Mouse (Mus musculus) small intestine, adult 2 months (tissue): ENCODE measurements around the gene Apela. TPM values are rescaled to one million over a fixed set of nuclear protein-coding genes. Genes with fewer than 3 reads are reported as not detected.
"Not testable (repeated sequence)": the region's sequence is repeated elsewhere in the genome, so short reads cannot be mapped to it uniquely, and the experiment has no call there.

ENCODE experiments used
- H3K27ac ChIP-seq: fragments of 200-500 bp; 2 replicates; pipeline ENCODE4 v1.5.1; 2012; ENCODE audit warnings: low read depth, low read length, control low read depth, inconsistent platforms; ENCODE audit not compliant: insufficient read depth
- H3K27me3 ChIP-seq: fragments of 200-500 bp; 2 replicates; pipeline ENCODE4 v1.6.1; 2012; ENCODE audit warnings: mild to moderate bottlenecking, moderate library complexity, low read length, inconsistent platforms; ENCODE audit not compliant: control insufficient read depth, insufficient read depth
- H3K36me3 ChIP-seq: fragments of 200-500 bp; 2 replicates; pipeline ENCODE4 v1.6.1; 2012; ENCODE audit warnings: mild to moderate bottlenecking, low read length, control low read depth, inconsistent platforms; ENCODE audit not compliant: control insufficient read depth, insufficient read depth
- H3K4me1 ChIP-seq: fragments of 200-500 bp; 2 replicates; pipeline ENCODE4 v1.6.1; 2012; ENCODE audit warnings: low read length, inconsistent platforms, mixed read lengths; ENCODE audit not compliant: control insufficient read depth, insufficient read depth, insufficient read length
- H3K4me3 ChIP-seq: fragments of 200-500 bp; 2 replicates; pipeline ENCODE4 v1.5.1; 2012; ENCODE audit warnings: low read depth, mild to moderate bottlenecking, control low read depth, inconsistent platforms, low read length, moderate library complexity
- CTCF ChIP-seq: fragments of 200-500 bp; IDR thresholded peaks from 2 replicates; pipeline ENCODE4 v1.5.1; 2012; ENCODE audit warnings: low read depth, mild to moderate bottlenecking, control low read depth, inconsistent platforms, low read length, moderate library complexity, mixed read lengths; ENCODE audit not compliant: insufficient replicate concordance, insufficient read length; ENCODE audit errors: extremely low read depth
- POLR2A ChIP-seq: fragments of 200-500 bp; IDR thresholded peaks from 2 replicates; pipeline ENCODE4 v1.6.1; 2012; ENCODE audit warnings: low read depth, mild to moderate bottlenecking, control low read depth, inconsistent platforms, low read length, moderate library complexity
- WGBS: fragments of 180-500 bp; shearing (Covaris S2); methylation state at CpG from one replicate; pipeline ENCODE4 v1.1.7; 2018; 5-methylcytosine and 5-hydroxymethylcytosine counted together
- polyA plus RNA-seq: library from polyadenylated mRNA; depleted of rRNA; stranded (reverse); fragments of >200 nt; gene quantifications from 2 replicates; pipeline ENCODE4 v1.2.3, GENCODE M21; 2012; rRNA removed

Apela gene
- polyA plus RNA-seq, 1 experiment, result not detected

- H3K27me3 ChIP-seq, result no peaks in the 10 kb centered on the region
- no peak overlapping the region for H3K27ac ChIP-seq
- no peaks in the 10 kb centered on the region for H3K4me1 ChIP-seq
- no peaks in the 10 kb centered on the region for H3K36me3 ChIP-seq
- TF ChIP-seq CTCF (no peak), POLR2A (no peak)
- H3K4me3 ChIP-seq, result no peak overlapping the region
- 77% methylated on average over 12 of the region's 12 CpGs for WGBS
Observed at GRCm38 (mm10) chr8:65028959-65029686, 8.0 kb downstream of the Apela start.

- no peaks in the 10 kb centered on the region for H3K27me3 ChIP-seq
- H3K4me1 ChIP-seq, result no peaks in the 10 kb centered on the region
- WGBS, result 47% methylated on average over 8 of the region's 8 CpGs
- TF ChIP-seq CTCF (no peak), POLR2A (no peak)
- H3K27ac ChIP-seq, result no peak overlapping the region
- no peak overlapping the region for H3K4me3 ChIP-seq
- H3K36me3 ChIP-seq, result no peaks in the 10 kb centered on the region
Observed at GRCm38 (mm10) chr8:65022485-65022884, 14.7 kb downstream of the Apela start.

GRCm38 (mm10) chr8:65018423-65018822, 18.7 kb downstream of the Apela start, which contains the start of the genes Trim61 and Trim60:
TSS of gene Trim61 (minus strand) at chr8:65018523.
TSS of gene Trim60 (minus strand) at chr8:65018584.
- Histone ChIP-seq H3K4me1 (no peaks in the 10 kb centered on the region), H3K4me3 (no peak within 1 kb of the TSS), H3K27ac (no peak within 1 kb of the TSS), H3K36me3 (no peaks in the 10 kb centered on the region), H3K27me3 (no peaks in the 10 kb centered on the region; the same call in 1 of the 2 replicates)
- TF ChIP-seq CTCF (no peak), POLR2A (no peak)
- 85% methylated on average over 8 of the region's 8 CpGs for WGBS

GRCm38 (mm10) chr8:65007616-65008015, 29.5 kb downstream of the Apela start:
- H3K36me3 ChIP-seq, H3K4me1 ChIP-seq, H3K4me3 ChIP-seq, H3K27me3 ChIP-seq, H3K27ac ChIP-seq: not testable (repeated sequence)
- WGBS, result 76% methylated on average over 6 of the region's 6 CpGs

- no peak for TF ChIP-seq CTCF
- no peak for TF ChIP-seq POLR2A
- 79% methylated on average over 4 of the region's 4 CpGs for WGBS
- H3K36me3 ChIP-seq, result no peaks in the 10 kb centered on the region
- no peak overlapping the region for H3K4me3 ChIP-seq
- no peaks in the 10 kb centered on the region for H3K27me3 ChIP-seq
- H3K27ac ChIP-seq, result no peak overlapping the region
- no peaks in the 10 kb centered on the region for H3K4me1 ChIP-seq
Observed at GRCm38 (mm10) chr8:64998806-64999365, 38.2 kb downstream of the Apela start.

- Histone ChIP-seq H3K36me3 (no peaks in the 10 kb centered on the region), H3K4me3 (no peak within 1 kb of the TSS), H3K27me3 (no peaks in the 10 kb centered on the region), H3K27ac (no peak within 1 kb of the TSS), H3K4me1 (no peaks in the 10 kb centered on the region)
- TF ChIP-seq POLR2A, result no peak
- TF ChIP-seq CTCF, result no peak
- WGBS, result 79% methylated on average over 4 of the region's 4 CpGs
Observed at GRCm38 (mm10) chr8:64987731-64988130, 49.4 kb downstream of the Apela start, which contains the start of gene Trim75. TSS of gene Trim75 (minus strand) at chr8:64987831.

GRCm38 (mm10) chr8:64983150-64983897, 53.8 kb downstream of the Apela start:
- no peaks in the 10 kb centered on the region for H3K27me3 ChIP-seq
- 69% methylated on average over 20 of the region's 20 CpGs for WGBS
- H3K36me3 ChIP-seq, result no peaks in the 10 kb centered on the region
- no peak overlapping the region for H3K27ac ChIP-seq
- H3K4me1 ChIP-seq, result no peaks in the 10 kb centered on the region
- TF ChIP-seq CTCF (no peak), POLR2A (no peak)
- no peak overlapping the region for H3K4me3 ChIP-seq

Other genes starting within 250 kb of the Apela start
- 5.3 and 6.0 TPM in 2 replicates for gene Klhl2, start 187.3 kb downstream of the Apela start, polyA plus RNA-seq
- gene Tmem192, start 90.2 kb downstream of the Apela start, polyA plus RNA-seq, result 15.5 and 40.3 TPM in 2 replicates
- gene Trim75, start 49.5 kb downstream of the Apela start, polyA plus RNA-seq, result not detected in 2 replicates
- not detected in 2 replicates for gene Trim61, start 18.8 kb downstream of the Apela start, polyA plus RNA-seq
- not detected in 2 replicates for gene Trim60, start 18.8 kb downstream of the Apela start, polyA plus RNA-seq
- not detected in 2 replicates for gene Gm10663, start 37.7 kb upstream of the Apela start, polyA plus RNA-seq
- gene BC030870, start 92.2 kb upstream of the Apela start, polyA plus RNA-seq, result 2.9 and 3.6 TPM in 2 replicates